Mouse (Mus musculus) liver, embryonic 18 days (tissue): Measurements from ENCODE around the gene Nradd. TPM values are rescaled to one million over a fixed set of nuclear protein-coding genes. Genes with fewer than 3 reads are reported as not detected.

Experiments
- polyA plus RNA-seq: library from polyadenylated mRNA; depleted of rRNA; stranded (reverse); fragments of >200 nt; gene quantifications from 2 replicates; pipeline ENCODE4 v1.2.3, GENCODE M21; 2012; rRNA removed

The Nradd gene
- polyA plus RNA-seq: 1.8 TPM in 2 replicates

DNA sequence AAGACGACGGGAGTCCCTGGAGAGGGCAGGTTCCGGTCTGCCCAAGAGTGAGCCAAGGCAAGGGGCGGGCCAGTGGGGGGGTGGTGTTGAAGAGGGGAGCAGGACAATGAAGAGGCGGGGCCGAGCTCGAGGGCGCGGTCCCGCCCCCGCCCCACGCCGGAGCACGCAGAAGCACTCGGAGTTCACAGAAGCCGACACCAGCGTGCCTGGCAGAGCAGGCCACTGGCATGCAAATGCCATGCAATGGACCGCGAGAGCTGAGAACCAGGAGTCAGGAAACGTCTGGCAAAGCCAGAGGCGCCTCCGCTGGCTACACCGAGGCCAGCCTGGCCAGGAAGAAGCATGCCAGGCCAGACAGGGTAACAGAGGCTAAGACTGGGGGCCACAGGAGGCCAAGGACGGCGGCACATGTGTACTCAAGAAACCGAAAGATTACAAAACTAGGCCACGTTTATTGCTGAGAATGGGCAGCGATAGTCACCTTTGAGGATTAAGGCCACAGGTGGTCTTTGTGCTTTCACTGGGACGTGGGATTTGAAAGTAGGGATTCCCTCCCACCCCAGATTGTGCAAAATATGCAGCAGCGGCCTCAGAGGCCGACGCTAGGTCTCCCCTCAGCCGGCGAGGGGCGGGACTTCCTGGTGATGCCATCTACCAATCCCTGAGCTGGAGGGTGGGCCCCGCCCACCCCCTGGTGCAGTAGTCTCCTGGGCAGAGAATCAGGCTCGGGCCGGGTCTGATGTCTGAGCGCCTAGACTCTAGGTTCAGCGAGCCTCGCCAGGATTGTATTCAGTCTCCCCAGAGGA lies at the start of gene Nradd:
TSS of gene Nradd (minus strand) at position 92 of the 806 bp plus-strand sequence.

DNA sequence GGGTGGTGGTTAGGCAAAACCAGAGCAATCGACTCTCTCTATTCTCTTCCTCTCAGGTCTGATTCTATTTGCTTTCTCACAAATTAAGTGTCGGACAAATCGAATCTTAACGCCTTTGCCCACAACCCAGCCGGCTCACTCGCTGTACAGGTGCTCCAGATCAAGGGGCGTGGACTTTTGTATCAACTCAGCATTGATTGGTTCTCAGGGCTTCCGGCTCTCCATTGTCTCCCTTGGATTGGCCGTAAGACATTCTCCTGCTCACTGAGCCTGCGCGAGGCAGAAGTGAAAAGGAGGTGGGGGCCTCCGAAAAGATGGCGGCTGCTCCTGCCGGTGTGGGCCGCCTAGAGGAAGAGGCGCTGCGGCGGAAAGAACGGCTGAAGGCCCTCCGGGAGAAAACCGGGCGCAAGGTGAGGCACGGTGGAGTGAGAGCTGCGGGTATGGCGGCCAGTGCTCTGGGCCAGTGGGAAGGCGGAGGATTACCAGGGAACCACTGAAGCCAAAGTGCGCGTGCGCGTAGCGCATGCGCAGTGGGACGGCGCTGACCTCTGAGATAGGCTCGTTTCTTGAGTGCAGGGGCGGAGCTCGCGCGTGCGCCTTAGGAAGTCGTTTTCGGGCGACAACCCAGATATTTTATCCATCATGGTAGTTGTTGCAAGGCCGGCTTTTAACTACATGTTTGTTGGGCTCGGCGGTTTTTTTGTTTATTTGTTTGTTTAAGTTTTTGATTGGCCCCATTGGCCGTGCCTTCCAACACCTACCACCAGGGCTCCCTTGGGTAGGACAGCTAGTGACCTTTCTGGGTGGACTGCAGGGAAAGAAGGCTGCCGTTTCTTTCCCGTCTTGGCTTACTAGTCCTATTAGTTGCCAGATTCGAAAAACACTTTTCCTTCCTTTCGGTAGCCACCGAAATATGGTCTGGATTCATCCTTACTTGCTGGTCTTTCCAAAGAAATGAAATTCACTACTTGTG lies 32.3 kb upstream of the Nradd start, which contains the start of gene Ccdc12:
TSS of gene Ccdc12 (plus strand) at position 255 of the 973 bp plus-strand sequence.

DNA sequence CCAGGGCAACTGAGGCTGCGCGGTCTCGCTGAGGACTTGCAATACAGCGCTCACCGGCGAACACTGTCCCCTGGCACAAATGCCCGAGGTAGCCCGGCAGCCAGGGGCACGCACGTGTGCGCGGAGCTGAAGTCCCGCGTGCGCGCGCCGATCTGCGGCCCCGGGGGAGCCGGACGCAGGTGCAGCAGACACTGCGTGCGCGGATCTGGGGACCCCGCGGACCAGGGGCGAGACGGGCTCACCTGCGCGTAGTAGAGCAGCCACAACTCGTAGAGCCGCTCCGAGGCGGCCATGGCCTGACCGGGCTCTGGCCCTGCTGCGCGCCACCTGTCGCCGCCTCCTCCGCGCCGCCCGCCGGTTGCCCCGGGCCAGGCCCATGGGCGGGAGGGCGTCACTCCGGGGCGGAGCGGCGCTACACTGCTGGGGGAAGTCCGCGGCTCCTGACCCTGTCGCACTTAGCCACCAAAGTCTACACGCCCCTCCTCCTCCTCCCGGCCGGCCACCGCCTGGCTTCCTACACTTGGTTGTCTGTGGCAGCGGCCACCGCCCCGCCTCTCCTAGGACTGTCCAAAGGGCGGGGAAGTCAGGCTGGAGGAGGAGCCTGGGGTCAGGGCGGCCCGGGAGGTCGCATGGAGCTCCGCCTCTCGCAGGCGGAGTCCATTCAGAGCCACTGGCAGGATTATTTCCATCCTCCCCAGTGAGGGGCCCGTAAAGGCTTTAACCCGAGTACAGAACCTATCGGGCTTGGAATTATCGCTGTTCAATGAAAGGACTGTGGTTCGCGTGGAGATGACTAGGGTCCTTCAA lies 29.6 kb upstream of the Nradd start, which contains the start of gene Nbeal2:
TSS of gene Nbeal2 (minus strand) at position 507 of the 807 bp plus-strand sequence.

Other genes starting within 250 kb of the Nradd start
- 2.6 and 3.1 TPM in 2 replicates for gene Ptpn23, start 216.2 kb downstream of the Nradd start, polyA plus RNA-seq
- 689 and 935 TPM in 2 replicates for gene Ngp, start 204.7 kb downstream of the Nradd start, polyA plus RNA-seq
- gene Klhl18, start 147.8 kb downstream of the Nradd start, polyA plus RNA-seq: 3.3 and 4.0 TPM in 2 replicates
- 0.16 and 0.20 TPM in 2 replicates for gene Kif9, start 147.5 kb downstream of the Nradd start, polyA plus RNA-seq
- 20.0 and 26.1 TPM in 2 replicates for gene Setd2, start 91.9 kb downstream of the Nradd start, polyA plus RNA-seq
- gene Nbeal2, start 29.7 kb upstream of the Nradd start, polyA plus RNA-seq: 6.3 and 7.9 TPM in 2 replicates
- 59.7 and 60.4 TPM in 2 replicates for gene Ccdc12, start 32.1 kb upstream of the Nradd start, polyA plus RNA-seq
- 0.08 TPM in 1 of 2 replicates, not detected in the other for gene Myl3, start 117.4 kb upstream of the Nradd start, polyA plus RNA-seq
- 2.5 and 3.2 TPM in 2 replicates for gene Pth1r, start 122.7 kb upstream of the Nradd start, polyA plus RNA-seq
- gene Prss42, start 173.7 kb upstream of the Nradd start, polyA plus RNA-seq: not detected in 2 replicates
- gene Prss44, start 189.5 kb upstream of the Nradd start, polyA plus RNA-seq: not detected in 2 replicates
- gene Prss43, start 202.2 kb upstream of the Nradd start, polyA plus RNA-seq: not detected in 2 replicates
- 0.03 TPM in 1 of 2 replicates, not detected in the other for gene Prss45, start 210.1 kb upstream of the Nradd start, polyA plus RNA-seq
- not detected in 2 replicates for gene Prss46, start 220.1 kb upstream of the Nradd start, polyA plus RNA-seq
- gene Prss50, start 233.5 kb upstream of the Nradd start, polyA plus RNA-seq: 1.5 and 1.6 TPM in 2 replicates